Mouse (Mus musculus) lung, adult 18-20 months (tissue): ENCODE data around the gene Copg2.

Experiments used
- DNase-seq, 2 experiments: peaks; one replicate each; pipeline ENCODE4 v3.0.0; 2022; ENCODE audit warnings: mixed read lengths in 2 of 2

Gene Copg2

GRCm38 (mm10) chr6:30896195-30896985 is at the start of gene Copg2:
TSS of gene Copg2 (minus strand) at chr6:30896794.
- DNase-seq = peak; percentile 93 to 94

GRCm38 (mm10) chr6:30939264-30939663 is 42.7 kb upstream of the Copg2 start:
- no peak for DNase-seq

GRCm38 (mm10) chr6:30922821-30923220 is 26.2 kb upstream of the Copg2 start:
- DNase-seq = no peak

- no peak for DNase-seq
These were observed 25.2 kb upstream of the Copg2 start for GRCm38 (mm10) chr6:30921826-30922225.

- no peak for DNase-seq
These were observed 24.5 kb upstream of the Copg2 start for GRCm38 (mm10) chr6:30920834-30921675.

GRCm38 (mm10) chr6:30915473-30915872 is 18.9 kb upstream of the Copg2 start, which contains the start of gene Tsga13:
TSS of gene Tsga13 (minus strand) at chr6:30915573.
- no peak for DNase-seq

GRCm38 (mm10) chr6:30907970-30908369 is 11.4 kb upstream of the Copg2 start:
- no peak for DNase-seq

GRCm38 (mm10) chr6:30904911-30905310 is 8.3 kb upstream of the Copg2 start:
- no peak for DNase-seq

GRCm38 (mm10) chr6:30904033-30904432 is 7.4 kb upstream of the Copg2 start:
- DNase-seq = no peak

- DNase-seq = peak in 1 of 2 experiments; percentile 7
These were observed 926 bp upstream of the Copg2 start for GRCm38 (mm10) chr6:30897520-30897919.

- DNase-seq = no peak
These were observed 363 bp upstream of the Copg2 start for GRCm38 (mm10) chr6:30896986-30897327.

GRCm38 (mm10) chr6:30895819-30896194 is 787 bp downstream of the Copg2 start:
- no peak for DNase-seq

- DNase-seq = peak; percentile 15 to 47
These were observed 3.5 kb downstream of the Copg2 start for GRCm38 (mm10) chr6:30893081-30893480.

- DNase-seq = no peak
These were observed 4.8 kb downstream of the Copg2 start for GRCm38 (mm10) chr6:30891761-30892160.

- no peak for DNase-seq
These were observed 11.7 kb downstream of the Copg2 start for GRCm38 (mm10) chr6:30884856-30885255.

GRCm38 (mm10) chr6:30883491-30883890 is 13.1 kb downstream of the Copg2 start:
- peak; percentile 46 to 76 for DNase-seq

GRCm38 (mm10) chr6:30876661-30877060 is 19.9 kb downstream of the Copg2 start:
- peak in 1 of 2 experiments; percentile 29 for DNase-seq

- DNase-seq = no peak
These were observed 30.1 kb downstream of the Copg2 start for GRCm38 (mm10) chr6:30866501-30866900.

GRCm38 (mm10) chr6:30865031-30865678 is 31.4 kb downstream of the Copg2 start:
- no peak for DNase-seq

GRCm38 (mm10) chr6:30855956-30856355 is 40.6 kb downstream of the Copg2 start:
- DNase-seq = no peak

- no peak for DNase-seq
These were observed 41.4 kb downstream of the Copg2 start for GRCm38 (mm10) chr6:30855205-30855604.

GRCm38 (mm10) chr6:30849818-30850217 is 46.8 kb downstream of the Copg2 start:
- peak; percentile 11 to 29 for DNase-seq

- DNase-seq = no peak
These were observed 64.4 kb downstream of the Copg2 start for GRCm38 (mm10) chr6:30832241-30832640.
